Mouse (Mus musculus): ENCODE data around the gene Slc6a6. TPM values are rescaled to one million over a fixed set of nuclear protein-coding genes. Genes with fewer than 3 reads are reported as not detected.

The Slc6a6 gene
- polyA plus RNA-seq, 1 experiment from 2014 or later = 56.6 TPM

- Histone ChIP-seq H3K4me1 (peaks cover 47% of the 10 kb centered on the region), H3K9me3 (no peaks in the 10 kb centered on the region), H3K36me3 (no peaks in the 10 kb centered on the region), H3K27me3 (ENCODE audit: insufficient read depth, poor library complexity, severe bottlenecking) (peaks cover 7% of the 10 kb centered on the region), H3K4me3 (no peak overlapping the region), H3K27ac (peak overlapping the region; percentile 82)
- no peak for DNase-seq (ENCODE audit: low spot score)
- WGBS = 28% methylated on average over 12 of the region's 12 CpGs
These were observed 5.3 kb upstream of the Slc6a6 start for GRCm38 (mm10) chr6:91678506-91679094.

- H3K36me3 ChIP-seq = no peaks in the 10 kb centered on the region
- no peak for DNase-seq (ENCODE audit: low spot score)
- H3K27ac ChIP-seq = peak overlapping the region; percentile 82
- no peaks in the 10 kb centered on the region for H3K9me3 ChIP-seq
- whole genome bisulfite sequencing = 58% methylated on average over 10 of the region's 10 CpGs
- no peak overlapping the region for H3K4me3 ChIP-seq
- H3K27me3 ChIP-seq (ENCODE audit: insufficient read depth, poor library complexity, severe bottlenecking) = peaks cover 7% of the 10 kb centered on the region
- peaks cover 47% of the 10 kb centered on the region for H3K4me1 ChIP-seq
These were observed 4.7 kb upstream of the Slc6a6 start for GRCm38 (mm10) chr6:91679095-91679577.

- peak overlapping the region; percentile 82; the same call in 1 of the 2 replicates for H3K27ac ChIP-seq
- WGBS = 79% methylated on average over 6 of the region's 6 CpGs
- H3K27me3 ChIP-seq (ENCODE audit: insufficient read depth, poor library complexity, severe bottlenecking) = peaks cover 7% of the 10 kb centered on the region
- H3K4me3 ChIP-seq = no peak overlapping the region
- H3K9me3 ChIP-seq = no peaks in the 10 kb centered on the region
- no peak for DNase-seq (ENCODE audit: low spot score)
- H3K4me1 ChIP-seq = peaks cover 47% of the 10 kb centered on the region
- no peaks in the 10 kb centered on the region for H3K36me3 ChIP-seq
These were observed 4.1 kb upstream of the Slc6a6 start for GRCm38 (mm10) chr6:91679716-91680115.

GRCm38 (mm10) chr6:91681841-91682240 is 2.0 kb upstream of the Slc6a6 start:
- Histone ChIP-seq H3K4me1 (peaks cover 60% of the 10 kb centered on the region), H3K27me3 (ENCODE audit: insufficient read depth, poor library complexity, severe bottlenecking) (peaks cover 7% of the 10 kb centered on the region), H3K9me3 (no peaks in the 10 kb centered on the region), H3K36me3 (no peaks in the 10 kb centered on the region), H3K4me3 (no peak overlapping the region), H3K27ac (no peak overlapping the region)
- 82% methylated on average over 4 of the region's 4 CpGs for WGBS
- no peak for DNase-seq (ENCODE audit: low spot score)

- Histone ChIP-seq H3K27me3 (ENCODE audit: insufficient read depth, poor library complexity, severe bottlenecking) (peaks cover 7% of the 10 kb centered on the region), H3K4me3 (peak overlapping the region; percentile 98), H3K36me3 (no peaks in the 10 kb centered on the region), H3K9me3 (no peaks in the 10 kb centered on the region), H3K27ac (peak overlapping the region; percentile 97), H3K4me1 (peaks cover 70% of the 10 kb centered on the region)
- DNase-seq (ENCODE audit: low spot score) = no peak
- WGBS = 35% methylated on average over 3 of the region's 3 CpGs
These were observed 732 bp upstream of the Slc6a6 start for GRCm38 (mm10) chr6:91683121-91683520.

GRCm38 (mm10) chr6:91684474-91684829 is 599 bp downstream of the Slc6a6 start:
- Histone ChIP-seq H3K27ac (peak overlapping the region; percentile 97), H3K4me1 (peaks cover 70% of the 10 kb centered on the region), H3K4me3 (peak overlapping the region; percentile 98), H3K27me3 (ENCODE audit: insufficient read depth, poor library complexity, severe bottlenecking) (peaks cover 5% of the 10 kb centered on the region), H3K36me3 (no peaks in the 10 kb centered on the region), H3K9me3 (no peaks in the 10 kb centered on the region)
- WGBS = 5% methylated on average over 9 of the region's 13 CpGs
- DNase-seq (ENCODE audit: low spot score) = no peak

GRCm38 (mm10) chr6:91684831-91685532 is 1.1 kb downstream of the Slc6a6 start:
- Histone ChIP-seq H3K9me3 (no peaks in the 10 kb centered on the region), H3K36me3 (no peaks in the 10 kb centered on the region), H3K4me3 (peak overlapping the region; percentile 98), H3K27me3 (ENCODE audit: insufficient read depth, poor library complexity, severe bottlenecking) (peaks cover under 1% of the 10 kb centered on the region; the same call in 1 of the 2 replicates), H3K4me1 (peaks cover 71% of the 10 kb centered on the region), H3K27ac (peak overlapping the region; percentile 97)
- 17% methylated on average over 17 of the region's 17 CpGs for WGBS
- no peak for DNase-seq (ENCODE audit: low spot score)

GRCm38 (mm10) chr6:91685533-91685883 is 1.7 kb downstream of the Slc6a6 start:
- peaks cover 76% of the 10 kb centered on the region for H3K4me1 ChIP-seq
- H3K4me3 ChIP-seq = peak overlapping the region; percentile 98
- peaks cover 4% of the 10 kb centered on the region for H3K36me3 ChIP-seq
- no peak for DNase-seq (ENCODE audit: low spot score)
- no peaks in the 10 kb centered on the region for H3K9me3 ChIP-seq
- peak overlapping the region; percentile 97 for H3K27ac ChIP-seq
- no peaks in the 10 kb centered on the region for H3K27me3 ChIP-seq (ENCODE audit: insufficient read depth, poor library complexity, severe bottlenecking)
- 26% methylated on average over 2 of the region's 2 CpGs for WGBS

GRCm38 (mm10) chr6:91685896-91686295 is 2.0 kb downstream of the Slc6a6 start:
- no peak for DNase-seq (ENCODE audit: low spot score)
- Histone ChIP-seq H3K27ac (peak overlapping the region; percentile 97), H3K4me1 (peaks cover 80% of the 10 kb centered on the region), H3K9me3 (no peaks in the 10 kb centered on the region), H3K36me3 (peaks cover 8% of the 10 kb centered on the region), H3K4me3 (peak overlapping the region; percentile 98), H3K27me3 (ENCODE audit: insufficient read depth, poor library complexity, severe bottlenecking) (no peaks in the 10 kb centered on the region)
- 37% methylated on average over 7 of the region's 7 CpGs for WGBS

- peak; percentile 86 for DNase-seq (ENCODE audit: low spot score)
- Histone ChIP-seq H3K27me3 (ENCODE audit: insufficient read depth, poor library complexity, severe bottlenecking) (no peaks in the 10 kb centered on the region), H3K27ac (peak overlapping the region; percentile 97; the same call in 1 of the 2 replicates), H3K4me1 (peaks cover 85% of the 10 kb centered on the region), H3K9me3 (no peaks in the 10 kb centered on the region), H3K36me3 (peaks cover 14% of the 10 kb centered on the region), H3K4me3 (peak overlapping the region; percentile 98)
- WGBS = 15% methylated on average over 4 of the region's 4 CpGs
These were observed 2.7 kb downstream of the Slc6a6 start for GRCm38 (mm10) chr6:91686597-91686996.

- Histone ChIP-seq H3K36me3 (peaks cover 24% of the 10 kb centered on the region), H3K9me3 (no peaks in the 10 kb centered on the region), H3K4me1 (peaks cover 82% of the 10 kb centered on the region), H3K27ac (0 out of 2 replicates have a peak overlapping the region, but pooled peaks have one; percentile 49), H3K4me3 (no peak overlapping the region), H3K27me3 (ENCODE audit: insufficient read depth, poor library complexity, severe bottlenecking) (no peaks in the 10 kb centered on the region)
- 48% methylated on average over 6 of the region's 6 CpGs for WGBS
- no peak for DNase-seq (ENCODE audit: low spot score)
These were observed 4.2 kb downstream of the Slc6a6 start for GRCm38 (mm10) chr6:91688021-91688420.

GRCm38 (mm10) chr6:91689231-91689630 is 5.4 kb downstream of the Slc6a6 start:
- Histone ChIP-seq H3K4me1 (peaks cover 80% of the 10 kb centered on the region), H3K27ac (no peak overlapping the region), H3K27me3 (ENCODE audit: insufficient read depth, poor library complexity, severe bottlenecking) (no peaks in the 10 kb centered on the region), H3K9me3 (no peaks in the 10 kb centered on the region), H3K36me3 (peaks cover 24% of the 10 kb centered on the region), H3K4me3 (no peak overlapping the region)
- no peak for DNase-seq (ENCODE audit: low spot score)

- Histone ChIP-seq H3K4me1 (peaks cover 80% of the 10 kb centered on the region), H3K36me3 (peaks cover 28% of the 10 kb centered on the region), H3K27ac (no peak overlapping the region), H3K27me3 (ENCODE audit: insufficient read depth, poor library complexity, severe bottlenecking) (no peaks in the 10 kb centered on the region), H3K4me3 (no peak overlapping the region), H3K9me3 (no peaks in the 10 kb centered on the region)
- 60% methylated on average over 7 of the region's 7 CpGs for WGBS
- DNase-seq (ENCODE audit: low spot score) = no peak
These were observed 6.4 kb downstream of the Slc6a6 start for GRCm38 (mm10) chr6:91690222-91690621.
